Mouse (Mus musculus) ES-E14 (cell line): Measurements from ENCODE around the gene Ly6g5c.

Experiments used
- CHD2 ChIP-seq: IDR thresholded peaks from 2 replicates; pipeline ENCODE4 v1.6.1; 2014; ENCODE audit warnings: mild to moderate bottlenecking, low read depth, low read length, inconsistent platforms
- MAFK ChIP-seq: IDR thresholded peaks from 2 replicates; pipeline ENCODE4 v1.6.1; 2014; ENCODE audit warnings: mild to moderate bottlenecking, low read depth, low read length, inconsistent platforms; ENCODE audit not compliant: insufficient read depth
- ZC3H11A ChIP-seq: IDR thresholded peaks from 2 replicates; pipeline ENCODE4 v1.6.1; 2012; ENCODE audit warnings: low read depth, mild to moderate bottlenecking, inconsistent platforms, low read length, borderline replicate concordance

- TF ChIP-seq MAFK (no peak), CHD2 (no peak), ZC3H11A (no peak)
Measured at GRCm38 (mm10) chr17:35090166-35090932, 17.7 kb upstream of the Ly6g5c start.
